Mouse (Mus musculus): ENCODE results near the gene 1700013F07Rik.

DNA sequence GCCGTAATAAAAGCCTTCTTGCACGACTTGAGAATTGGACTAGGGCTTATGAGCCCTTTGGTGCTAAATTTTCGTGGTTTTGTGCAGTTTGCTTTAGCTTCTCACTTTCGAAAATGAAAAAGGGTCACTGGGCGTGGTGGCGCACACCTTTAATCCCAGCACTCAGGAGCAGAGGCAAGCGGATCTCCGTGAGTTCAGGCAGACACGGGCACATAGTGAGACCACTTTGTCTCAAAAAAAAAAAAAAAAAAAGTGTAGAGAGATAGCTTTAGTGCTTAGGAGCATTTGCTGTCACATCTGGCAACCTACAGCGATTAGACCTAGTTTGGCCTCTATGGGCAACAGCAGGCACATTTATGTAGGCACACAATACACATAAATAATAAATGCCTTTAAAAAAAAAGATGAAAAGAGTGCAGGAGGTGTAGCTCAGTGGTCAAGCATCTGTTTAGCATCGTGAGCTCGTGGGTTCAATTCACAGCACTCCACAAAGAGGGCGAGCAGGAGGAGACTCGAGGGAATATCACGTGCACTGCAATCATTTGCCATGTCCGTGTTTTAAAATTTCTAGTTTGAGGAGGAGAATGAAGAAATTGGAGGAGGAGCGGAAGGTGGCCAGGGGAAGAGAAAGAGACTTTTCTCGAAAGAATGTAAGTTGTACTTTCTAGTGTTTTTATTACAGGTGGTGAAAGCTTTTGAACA is 38.5 kb downstream of the 1700013F07Rik start:
- TF ChIP-seq CTCF (IDR thresholded peaks at IDR 0.05; ENCODE audit: low read depth) = no peak
- no peak for TF ChIP-seq EP300 (IDR thresholded peaks at IDR 0.05; ENCODE audit: low read depth)
